Mouse (Mus musculus) heart, adult 10 weeks (tissue): ENCODE data around the gene Carmil3. TPM values are rescaled to one million over a fixed set of nuclear protein-coding genes. Genes with fewer than 3 reads are reported as not detected.

ENCODE experiments used
- polyA plus RNA-seq: library from polyadenylated mRNA; stranded (reverse); fragments of 350-450 nt; fragmentation: Illumina TruSeq; extraction: RNeasy Lipid Tissue Mini Kit (QIAGEN cat#74804); gene quantifications from one replicate; pipeline ENCODE4 v1.2.3, GENCODE M21; 2014; ENCODE audit warnings: low read depth, low replicate concordance

Carmil3 gene
- 3.0 TPM for polyA plus RNA-seq

DNA sequence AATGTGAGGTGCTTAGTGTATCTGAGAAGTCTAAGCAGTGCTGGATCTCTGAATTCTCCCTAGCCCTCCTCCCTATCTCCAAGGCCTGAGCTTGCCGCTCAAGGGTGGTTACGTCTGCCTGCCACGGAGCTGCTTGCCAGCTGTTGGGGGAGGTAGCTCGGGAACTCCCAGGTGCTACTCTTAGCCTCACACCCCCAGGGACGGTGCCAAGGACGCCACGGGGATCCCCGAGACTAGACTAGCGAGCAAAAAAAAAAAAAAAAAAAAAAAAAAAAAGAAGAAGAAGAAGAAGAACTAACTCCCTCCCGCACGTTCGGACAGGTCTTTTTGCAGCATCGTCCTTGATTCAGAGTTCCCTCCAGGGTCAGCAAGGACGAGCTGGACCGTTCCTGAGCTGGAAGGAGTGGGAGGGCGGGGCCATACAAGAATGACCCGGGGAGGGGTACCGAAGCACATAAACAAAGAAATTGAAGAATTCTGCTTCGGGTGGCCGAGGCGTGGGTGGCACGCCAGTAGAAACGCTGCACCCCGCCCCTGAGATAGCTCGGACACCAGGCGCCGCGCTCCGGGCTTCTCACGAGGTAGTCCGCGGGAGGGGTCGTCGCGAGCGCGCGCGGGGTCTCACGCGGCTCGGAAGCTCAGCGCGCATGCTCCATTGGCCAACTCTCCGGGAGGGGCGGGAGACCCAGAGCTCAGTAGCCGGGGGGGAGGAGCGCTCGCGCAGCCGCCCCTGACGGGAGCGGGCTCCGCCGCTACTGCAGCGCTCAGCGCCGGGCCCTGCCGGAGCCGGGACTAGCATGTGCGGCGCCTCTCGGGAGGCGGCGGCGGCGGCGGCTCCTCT lies at the start of gene Carmil3:
Carmil3 (plus strand) TSS at position 291 of the 841 bp plus-strand sequence.

DNA sequence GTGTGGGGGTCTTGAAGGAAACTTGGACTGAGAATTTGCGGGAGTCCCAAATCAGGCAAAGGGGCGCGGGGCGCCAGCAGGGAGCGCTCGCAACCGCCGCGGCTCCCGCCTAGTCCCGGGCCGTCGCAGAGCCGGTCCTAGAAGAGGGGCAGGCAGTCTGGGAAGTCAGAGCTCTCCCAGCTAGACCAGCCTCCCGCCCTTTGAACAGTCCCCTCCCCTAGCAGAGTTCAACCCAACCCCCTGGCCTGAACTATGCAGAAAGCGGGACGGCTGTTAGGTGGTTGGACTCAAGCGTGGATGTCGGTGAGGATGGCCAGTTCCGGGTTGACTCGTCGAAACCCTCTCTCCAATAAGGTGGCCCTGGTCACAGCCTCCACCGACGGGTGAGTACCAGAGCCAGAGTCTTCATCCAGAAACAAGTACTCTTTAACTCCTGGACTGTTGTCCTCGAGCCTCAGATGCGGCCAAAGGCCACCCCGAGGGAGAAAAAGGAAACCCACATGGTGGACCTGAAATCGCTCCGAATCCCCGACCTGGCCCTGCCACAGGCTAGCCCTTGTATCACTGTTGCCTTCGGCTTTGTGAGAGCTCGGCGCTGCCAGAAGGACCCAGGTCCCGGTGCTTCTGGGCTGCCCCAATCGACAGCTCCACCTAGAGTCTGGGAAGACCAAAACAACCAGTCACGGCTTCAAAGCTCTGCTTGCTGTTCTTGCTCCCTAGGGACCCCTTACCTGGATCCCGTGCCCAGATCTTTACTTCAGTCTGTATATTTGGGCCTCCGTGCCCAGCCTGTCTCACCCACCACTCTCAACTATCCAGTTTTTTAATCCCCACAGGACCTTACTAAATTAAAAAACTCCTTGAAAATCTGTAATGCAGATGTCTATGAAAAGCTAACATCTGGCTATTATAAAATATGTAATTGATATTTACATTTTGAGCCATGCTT lies 11.5 kb upstream of the Carmil3 start, which contains the start of gene Dhrs4:
Dhrs4 (plus strand) TSS at position 108 of the 949 bp plus-strand sequence.

DNA sequence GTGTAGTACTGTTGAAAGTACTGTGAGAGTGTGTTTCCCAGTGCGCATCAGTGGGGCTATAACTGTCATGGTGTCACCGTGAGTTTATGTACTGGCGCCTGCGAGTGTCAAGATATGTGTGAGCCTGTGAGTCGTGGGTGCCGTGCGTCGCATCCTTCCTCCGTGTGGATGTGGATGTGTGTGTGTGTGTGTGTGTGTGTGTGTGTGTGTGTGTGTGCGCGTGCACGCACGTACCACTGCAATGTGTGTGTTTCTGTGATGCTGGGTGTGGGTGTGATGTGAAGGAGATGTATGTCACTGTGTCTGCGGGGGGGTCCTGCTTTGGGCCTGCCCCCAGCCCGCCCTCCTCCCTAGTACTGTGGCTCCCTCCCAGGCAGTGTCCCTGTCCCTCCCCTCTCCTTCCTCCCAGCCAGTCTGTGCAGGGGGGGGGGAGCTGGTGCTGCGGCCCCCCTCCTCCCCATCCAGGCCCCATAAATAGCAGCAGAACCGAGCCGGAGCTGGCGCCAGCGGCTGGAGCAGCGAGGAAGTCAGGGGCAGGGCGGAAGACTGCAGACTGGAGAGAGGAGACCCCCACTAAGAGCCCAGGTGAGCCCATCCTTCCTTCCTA lies 19.8 kb downstream of the Carmil3 start, which contains the start of gene Cpne6:
Cpne6 (plus strand) TSS at position 321 of the 607 bp plus-strand sequence.

DNA sequence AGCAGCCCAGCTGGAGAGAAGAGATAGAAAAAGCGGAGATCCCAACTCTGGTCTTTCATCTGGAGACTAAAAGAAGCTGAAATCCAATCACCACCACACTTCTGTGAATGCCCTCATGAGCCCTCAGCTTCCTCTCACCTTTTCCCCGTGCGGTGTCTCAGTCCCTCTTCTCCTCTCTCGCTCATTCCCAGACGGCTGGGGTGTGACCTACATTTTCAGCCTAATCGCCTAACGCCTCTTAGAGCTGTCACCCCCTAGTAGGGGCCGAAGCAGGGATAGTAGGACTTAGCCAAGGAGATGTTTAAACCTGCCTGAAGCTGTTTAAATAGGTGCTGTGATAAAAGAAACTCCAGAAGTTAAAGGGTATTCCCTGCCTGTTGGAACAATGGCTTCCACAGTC lies 34.3 kb downstream of the Carmil3 start, which contains the start of gene Nrl:
Nrl (minus strand) TSS at position 197 of the 400 bp plus-strand sequence.

DNA sequence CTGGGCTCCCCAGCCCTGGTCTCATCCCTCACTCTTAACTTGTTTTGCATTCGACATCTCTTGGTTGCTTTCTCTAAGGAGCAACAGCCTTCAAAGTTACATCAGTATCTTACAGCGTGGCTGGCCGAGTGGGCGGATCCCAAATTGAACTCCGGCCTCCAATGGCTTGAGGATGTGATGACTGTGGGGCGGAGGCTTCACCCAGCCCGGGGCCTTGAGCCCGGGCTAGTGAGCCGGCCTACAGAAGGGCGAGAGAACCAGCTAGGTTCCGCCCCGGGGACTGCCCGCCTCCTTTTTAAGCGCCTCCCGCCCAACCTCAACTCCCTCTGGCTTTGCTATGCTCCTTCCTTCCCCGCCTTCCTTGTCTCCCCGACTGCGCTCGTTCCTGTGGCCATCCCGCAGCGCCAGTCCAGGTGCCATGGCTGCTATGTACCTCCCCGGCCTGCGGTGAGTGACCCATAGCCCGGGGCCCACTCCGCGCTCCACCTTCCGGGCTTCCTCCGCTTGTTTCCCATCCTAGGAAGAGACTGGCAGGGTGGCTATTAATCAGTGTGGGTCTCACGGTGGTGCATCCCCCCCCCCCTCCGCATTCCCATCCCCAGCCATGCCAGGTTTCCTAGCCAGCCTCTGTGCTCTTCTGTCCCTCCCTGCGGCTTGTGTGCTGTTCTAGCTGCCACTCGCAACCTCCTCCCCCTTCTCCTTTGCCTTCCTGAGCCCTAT lies 49.8 kb downstream of the Carmil3 start, which contains the start of gene Pck2:
Pck2 (plus strand) TSS at position 200 of the 720 bp plus-strand sequence.

Other genes with a start within 250 kb of the Carmil3 start
- 123 TPM for gene Dhrs4, start 11.9 kb upstream of the Carmil3 start, polyA plus RNA-seq
- not detected for gene Cpne6, start 19.8 kb downstream of the Carmil3 start, polyA plus RNA-seq
- gene Nrl, start 34.3 kb downstream of the Carmil3 start, polyA plus RNA-seq, result not detected
- gene Pck2, start 49.6 kb downstream of the Carmil3 start, polyA plus RNA-seq, result 8.5 TPM
- 175 TPM for gene Dcaf11, start 69.4 kb downstream of the Carmil3 start, polyA plus RNA-seq
- not detected for gene A730061H03Rik, start 69.8 kb downstream of the Carmil3 start, polyA plus RNA-seq
- 182 TPM for gene Fitm1, start 85.0 kb downstream of the Carmil3 start, polyA plus RNA-seq
- gene Psme1, start 87.5 kb downstream of the Carmil3 start, polyA plus RNA-seq, result 165 TPM
- gene Emc9, start 94.7 kb downstream of the Carmil3 start, polyA plus RNA-seq, result 51.3 TPM
- gene Psme2, start 100.5 kb downstream of the Carmil3 start, polyA plus RNA-seq, result 100 TPM
- gene Rnf31, start 101.1 kb downstream of the Carmil3 start, polyA plus RNA-seq, result 19.4 TPM
- 17.2 TPM for gene Irf9, start 112.9 kb downstream of the Carmil3 start, polyA plus RNA-seq
- gene Rec8, start 127.4 kb downstream of the Carmil3 start, polyA plus RNA-seq, result 0.26 TPM
- 40.5 TPM for gene Ipo4, start 145.3 kb downstream of the Carmil3 start, polyA plus RNA-seq
- gene Gm49378, start 147.2 kb downstream of the Carmil3 start, polyA plus RNA-seq, result 2.1 TPM
- 38.9 TPM for gene Tm9sf1, start 153.2 kb downstream of the Carmil3 start, polyA plus RNA-seq
- gene Tssk4, start 159.5 kb downstream of the Carmil3 start, polyA plus RNA-seq, result 0.45 TPM
- 61.1 TPM for gene Mdp1, start 169.9 kb downstream of the Carmil3 start, polyA plus RNA-seq
- gene Gmpr2, start 181.3 kb downstream of the Carmil3 start, polyA plus RNA-seq, result 16.2 TPM
- 153 TPM for gene Nedd8, start 181.5 kb downstream of the Carmil3 start, polyA plus RNA-seq
- gene Tinf2, start 191.2 kb downstream of the Carmil3 start, polyA plus RNA-seq, result 12.6 TPM
- 0.21 TPM for gene Tgm1, start 223.3 kb downstream of the Carmil3 start, polyA plus RNA-seq
- 15.7 TPM for gene Rabggta, start 231.6 kb downstream of the Carmil3 start, polyA plus RNA-seq